Mouse (Mus musculus) myocyte (in vitro differentiated cells): ENCODE results near the gene Stx19.

ENCODE experiments used
- CEBPB ChIP-seq: IDR thresholded peaks from 2 replicates; pipeline ENCODE4 v1.6.1; 2011; ENCODE audit warnings: mild to moderate bottlenecking, moderate library complexity; ENCODE audit not compliant: poor library complexity, insufficient read depth, severe bottlenecking
- E2F4 ChIP-seq: IDR thresholded peaks from one replicate; pipeline ENCODE4 v1.6.1; 2011; ENCODE audit warnings: mild to moderate bottlenecking, control low read depth, moderate library complexity; ENCODE audit not compliant: insufficient read depth
- MAX ChIP-seq: IDR thresholded peaks from one replicate; pipeline ENCODE4 v1.6.1; 2011; ENCODE audit warnings: low read depth, mild to moderate bottlenecking, control low read depth
- MYOD1 ChIP-seq, 3 experiments: IDR thresholded peaks; one replicate each; pipeline ENCODE4 v1.6.1; 2011; ENCODE audit warnings: control low read depth in 2 of 3, low read depth in 2 of 3, mild to moderate bottlenecking in 2 of 3, moderate library complexity in 1 of 3; ENCODE audit not compliant: insufficient read length in 2 of 3, control insufficient read depth in 1 of 3
- MYOG ChIP-seq, 3 experiments: IDR thresholded peaks; one replicate each; pipeline ENCODE4 v1.6.1; 2011; ENCODE audit warnings: control low read depth in 2 of 3, low read depth in 2 of 3, mild to moderate bottlenecking in 2 of 3; ENCODE audit not compliant: insufficient read length in 2 of 3, control insufficient read depth in 1 of 3, insufficient read depth in 1 of 3
- POLR2A ChIP-seq: IDR thresholded peaks from one replicate; pipeline ENCODE4 v1.6.1; 2011; ENCODE audit warnings: low read depth, mild to moderate bottlenecking, control low read depth, moderate library complexity; ENCODE audit not compliant: insufficient read length
- POLR2AphosphoS2 ChIP-seq: IDR thresholded peaks from one replicate; pipeline ENCODE4 v1.6.1; 2011; ENCODE audit warnings: low read depth, control low read depth; ENCODE audit not compliant: insufficient read length
- USF1 ChIP-seq: IDR thresholded peaks from one replicate; pipeline ENCODE4 v1.6.1; 2011; ENCODE audit warnings: low read depth, mild to moderate bottlenecking, control low read depth, moderate library complexity

DNA sequence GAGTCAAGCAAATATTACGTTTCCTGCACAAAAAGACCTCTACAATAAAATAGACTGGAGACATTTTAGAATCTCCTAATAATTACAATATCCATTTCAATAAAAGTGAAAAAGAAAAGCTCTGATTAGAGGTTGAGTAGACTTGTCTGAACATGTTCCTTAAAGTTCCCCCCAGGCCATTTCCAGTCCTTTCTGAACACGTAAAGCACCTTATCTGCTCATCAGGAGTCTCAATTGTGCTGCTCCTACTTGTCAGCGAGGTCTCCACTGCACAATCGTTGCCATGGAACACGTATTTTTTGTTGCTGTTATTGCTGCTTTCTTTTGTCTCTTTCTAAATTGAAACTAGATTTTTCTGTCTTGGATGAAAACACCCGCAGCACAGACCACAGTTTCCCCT, 47.0 kb downstream of the Stx19 start:
- TF ChIP-seq USF1 (no peak), POLR2A (no peak), MAX (no peak), CEBPB (no peak), E2F4 (no peak), MYOD1 (IDR thresholded peaks at IDR 0.05; ENCODE audit: control insufficient read depth in 1 of 3, insufficient read length in 2 of 3, low read depth in 2 of 3) (no peak), MYOG (IDR thresholded peaks at IDR 0.05; ENCODE audit: control insufficient read depth in 1 of 3, insufficient read depth in 1 of 3, insufficient read length in 2 of 3, low read depth in 2 of 3) (no peak), POLR2AphosphoS2 (no peak)
